ENCODE assay signal across 8 mouse cellular contexts in genomic region chr7:82204014-82204784, GRCm38 (mm10). TPM values are rescaled to one million over a fixed set of nuclear protein-coding genes. Genes with fewer than 3 reads are reported as not detected.
DNase-seq lines count a peak whose midpoint lies in the region; ATAC-seq lines count a peak whose summit lies in the region.

No protein-coding gene starts in this region.

- peak overlapping the region; percentile 31 for H3K4me2 ChIP-seq in kidney, embryonic 16.5 days (replicated peaks; ENCODE audit: low read depth, low read length)
- H3K4me2 ChIP-seq in stomach, embryonic 15.5 days, result peak overlapping the region; percentile 9; the same call in 1 of the 2 replicates
- H3K4me2 ChIP-seq in midbrain, embryonic 13.5 days (replicated peaks), result no peak overlapping the region
- H3K4me2 ChIP-seq in forebrain, embryonic 16.5 days (ENCODE audit: low read length), result no peak overlapping the region

- no peaks in the 10 kb centered on the region for H3K36me3 ChIP-seq in kidney, embryonic 16.5 days (ENCODE audit: insufficient read depth, low read length)
- no peaks in the 10 kb centered on the region for H3K36me3 ChIP-seq in stomach, embryonic 15.5 days
- H3K36me3 ChIP-seq in midbrain, embryonic 13.5 days, result no peaks in the 10 kb centered on the region
- no peaks in the 10 kb centered on the region for H3K36me3 ChIP-seq in forebrain, embryonic 16.5 days (ENCODE audit: control insufficient read depth, insufficient read depth)

- peak overlapping the region; percentile 51 for H3K27ac ChIP-seq in kidney, embryonic 16.5 days (ENCODE audit: low read length)
- peak overlapping the region; percentile 23; the same call in 1 of the 2 replicates for H3K27ac ChIP-seq in stomach, embryonic 15.5 days
- no peak overlapping the region for H3K27ac ChIP-seq in midbrain, embryonic 13.5 days
- H3K27ac ChIP-seq in forebrain, embryonic 16.5 days (ENCODE audit: low read length), result no peak overlapping the region

- H3K4me1 ChIP-seq in kidney, embryonic 16.5 days (ENCODE audit: insufficient read depth, low read length), result peaks cover 16% of the 10 kb centered on the region
- H3K4me1 ChIP-seq in stomach, embryonic 15.5 days, result peaks cover 12% of the 10 kb centered on the region
- no peaks in the 10 kb centered on the region; the same call in 1 of the 2 replicates for H3K4me1 ChIP-seq in midbrain, embryonic 13.5 days (replicated peaks)
- no peaks in the 10 kb centered on the region for H3K4me1 ChIP-seq in forebrain, embryonic 16.5 days (replicated peaks; ENCODE audit: control insufficient read depth, insufficient read depth, low read length)

- intact Hi-C loops in heart, postnatal 14 days (cut with DNase I), result no loop called here

- no peak overlapping the region for H3K9ac ChIP-seq in kidney, embryonic 16.5 days (replicated peaks; ENCODE audit: low read length)
- no peak overlapping the region for H3K9ac ChIP-seq in stomach, embryonic 15.5 days
- H3K9ac ChIP-seq in midbrain, embryonic 13.5 days (replicated peaks), result no peak overlapping the region
- H3K9ac ChIP-seq in forebrain, embryonic 16.5 days (replicated peaks; ENCODE audit: low read depth, low read length), result no peak overlapping the region

- H3K27me3 ChIP-seq in kidney, embryonic 16.5 days (ENCODE audit: insufficient read depth, low read length), result no peaks in the 10 kb centered on the region
- H3K27me3 ChIP-seq in stomach, embryonic 15.5 days (replicated peaks), result no peaks in the 10 kb centered on the region
- no peaks in the 10 kb centered on the region for H3K27me3 ChIP-seq in midbrain, embryonic 13.5 days
- H3K27me3 ChIP-seq in forebrain, embryonic 16.5 days (replicated peaks; ENCODE audit: control insufficient read depth, insufficient read depth, low read length), result no peaks in the 10 kb centered on the region

- no peak for DNase-seq in kidney, adult 11 months
- DNase-seq in ZHBTc4 (ENCODE audit: low read depth, low spot score), result peak; percentile 75
- peak; percentile 9 to 16 for DNase-seq in heart, postnatal 14 days

- no peaks in the 10 kb centered on the region for H3K9me3 ChIP-seq in kidney, embryonic 16.5 days (ENCODE audit: low read length)
- no peaks in the 10 kb centered on the region for H3K9me3 ChIP-seq in stomach, embryonic 15.5 days
- H3K9me3 ChIP-seq in midbrain, embryonic 13.5 days, result no peaks in the 10 kb centered on the region
- no peaks in the 10 kb centered on the region for H3K9me3 ChIP-seq in forebrain, embryonic 16.5 days (ENCODE audit: control insufficient read depth, low read length)

- H3K4me3 ChIP-seq in kidney, embryonic 16.5 days (ENCODE audit: low read length), result peak overlapping the region; percentile 10; the same call in 1 of the 2 replicates
- H3K4me3 ChIP-seq in stomach, embryonic 15.5 days (replicated peaks), result no peak overlapping the region
- H3K4me3 ChIP-seq in midbrain, embryonic 13.5 days (replicated peaks), result no peak overlapping the region
- H3K4me3 ChIP-seq in forebrain, embryonic 16.5 days (replicated peaks; ENCODE audit: low read length), result no peak overlapping the region

- ATAC-seq in kidney, embryonic 16.5 days (ENCODE audit: low FRiP score, low TSS enrichment), result peak; percentile 80
- 0 out of 2 replicates have a peak, but pooled peaks have one; percentile 58 for ATAC-seq in stomach, embryonic 15.5 days (ENCODE audit: insufficient read depth, low FRiP score, low read depth)
- ATAC-seq in midbrain, embryonic 13.5 days, result no peak
- ATAC-seq in forebrain, embryonic 16.5 days, result no peak
- ATAC-seq in megakaryocyte-erythroid progenitor cell, adult 5-6 weeks (replicated peaks; ENCODE audit: low FRiP score, low TSS enrichment, poor library complexity, severe bottlenecking), result no peak

- WGBS in kidney, embryonic 16.5 days, result 7% methylated on average over 12 of the region's 12 CpGs
- WGBS in stomach, embryonic 15.5 days, result 24% methylated on average over 12 of the region's 12 CpGs
- 74% methylated on average over 12 of the region's 12 CpGs for WGBS in midbrain, embryonic 13.5 days
- 76% methylated on average over 12 of the region's 12 CpGs for WGBS in forebrain, embryonic 16.5 days

RNA-seq across cellular contexts. Expression of gene Sh3gl3, which starts 30.6 kb away (rescaled TPM):
- polyA plus RNA-seq in kidney, embryonic 16.5 days (2015; fragmentation: Nextera tagmentation; extraction: Ambion mirVana), result 11.9 and 12.1 TPM in 2 replicates
- under 1 TPM; 0.55 to 0.93 TPM for total RNA-seq in heart, postnatal 14 days (2021)
- polyA plus RNA-seq in stomach, embryonic 15.5 days (2015; fragmentation: Nextera tagmentation; extraction: Ambion mirVana), result 10.2 and 11.3 TPM in 2 replicates
- polyA plus RNA-seq in midbrain, embryonic 13.5 days (2015; fragmentation: Nextera tagmentation; extraction: Ambion mirVana), result 44.8 and 47.9 TPM in 2 replicates
- 59.4 and 63.4 TPM in 2 replicates for polyA plus RNA-seq in forebrain, embryonic 16.5 days (2015; fragmentation: Nextera tagmentation; extraction: Ambion mirVana)
- not detected in 2 replicates for total RNA-seq in megakaryocyte-erythroid progenitor cell, adult 5-6 weeks (2014; fragmentation: Nextera tagmentation)
- total RNA-seq in megakaryocyte-erythroid progenitor cell, adult 5-6 weeks (2017), result not detected in 2 replicates

Comparison
In these comparisons a context has a peak if more than half of its experiments do, and no peak if none do; other contexts are left out.
1. ATAC-seq: peak in kidney, embryonic 16.5 days (single experiment) and stomach, embryonic 15.5 days (single experiment); none in midbrain, embryonic 13.5 days (single experiment), forebrain, embryonic 16.5 days (single experiment) and megakaryocyte-erythroid progenitor cell, adult 5-6 weeks (single experiment).
2. H3K27ac ChIP-seq: peak in kidney, embryonic 16.5 days (single experiment) and stomach, embryonic 15.5 days (single experiment); none in midbrain, embryonic 13.5 days (single experiment) and forebrain, embryonic 16.5 days (single experiment).
3. H3K4me2 ChIP-seq: peak in kidney, embryonic 16.5 days (single experiment) and stomach, embryonic 15.5 days (single experiment); none in midbrain, embryonic 13.5 days (single experiment) and forebrain, embryonic 16.5 days (single experiment).